Mouse (Mus musculus): ENCODE data around the gene Mlst8. TPM values are rescaled to one million over a fixed set of nuclear protein-coding genes. Genes with fewer than 3 reads are reported as not detected.

Mlst8 gene
- 26.2 and 29.7 TPM in 2 replicates for polyA plus RNA-seq (2014; fragmentation: Nextera tagmentation; extraction: Ambion mirVana)

- DNase-seq (ENCODE audit: low spot score): peak; percentile 97
- peaks cover 4% of the 10 kb centered on the region for H3K4me1 ChIP-seq (ENCODE audit: control insufficient read depth, insufficient read depth, low read length)
- no peaks in the 10 kb centered on the region for H3K27me3 ChIP-seq (ENCODE audit: control insufficient read depth, insufficient read depth, low read length)
- peak within 1 kb of the TSS; percentile 94 for H3K27ac ChIP-seq (ENCODE audit: low read depth, low read length)
- peak; percentile 87 for ATAC-seq (ENCODE audit: insufficient read depth, low FRiP score, low TSS enrichment)
- H3K36me3 ChIP-seq (ENCODE audit: control insufficient read depth, insufficient read depth, low read length): peaks cover 14% of the 10 kb centered on the region
- H3K9ac ChIP-seq (ENCODE audit: low read length): peak within 1 kb of the TSS; percentile 89
- H3K4me2 ChIP-seq (ENCODE audit: low read depth): peak within 1 kb of the TSS; percentile 51
- H3K4me3 ChIP-seq (ENCODE audit: low read depth, low read length): peak within 1 kb of the TSS; percentile 81
- H3K9me3 ChIP-seq (ENCODE audit: control insufficient read depth, low read length): no peaks in the 10 kb centered on the region
- 0% methylated on average over 48 of the region's 48 CpGs for WGBS
Measured at GRCm38 (mm10) chr17:24478663-24479380, at the start of gene Mlst8. Gene Mlst8 (minus strand): TSS chr17:24479078.

- WGBS: under 1% methylated on average over 8 of the region's 8 CpGs
- DNase-seq (ENCODE audit: low spot score): no peak
- no peaks in the 10 kb centered on the region for H3K9me3 ChIP-seq (ENCODE audit: control insufficient read depth, low read length)
- H3K4me3 ChIP-seq (ENCODE audit: low read depth, low read length): peak overlapping the region; percentile 84
- peaks cover 6% of the 10 kb centered on the region; the same call in 1 of the 2 replicates for H3K36me3 ChIP-seq (ENCODE audit: control insufficient read depth, insufficient read depth, low read length)
- no peak for ATAC-seq (ENCODE audit: insufficient read depth, low FRiP score, low TSS enrichment)
- 0 out of 2 replicates have a peak overlapping the region, but pooled peaks have one; percentile 46 for H3K27ac ChIP-seq (ENCODE audit: low read depth, low read length)
- H3K4me2 ChIP-seq (ENCODE audit: low read depth): peak overlapping the region; percentile 82
- no peaks in the 10 kb centered on the region for H3K27me3 ChIP-seq (ENCODE audit: control insufficient read depth, insufficient read depth, low read length)
- H3K9ac ChIP-seq (ENCODE audit: low read length): peak overlapping the region; percentile 52
- H3K4me1 ChIP-seq (ENCODE audit: control insufficient read depth, insufficient read depth, low read length): peaks cover 34% of the 10 kb centered on the region
Measured at GRCm38 (mm10) chr17:24528560-24528918, 49.7 kb upstream of the Mlst8 start.

- DNase-seq (ENCODE audit: low spot score) (peak; percentile 92), ATAC-seq (ENCODE audit: insufficient read depth, low FRiP score, low TSS enrichment) (peak; percentile 96)
- peaks cover 6% of the 10 kb centered on the region; the same call in 1 of the 2 replicates for H3K36me3 ChIP-seq (ENCODE audit: control insufficient read depth, insufficient read depth, low read length)
- H3K9me3 ChIP-seq (ENCODE audit: control insufficient read depth, low read length): no peaks in the 10 kb centered on the region
- under 1% methylated on average over 40 of the region's 40 CpGs for WGBS
- peak within 1 kb of the TSS; percentile 84 for H3K4me3 ChIP-seq (ENCODE audit: low read depth, low read length)
- H3K27ac ChIP-seq (ENCODE audit: low read depth, low read length): 0 out of 2 replicates have a peak within 1 kb of the TSS, but pooled peaks have one; percentile 46
- peak within 1 kb of the TSS; percentile 82 for H3K4me2 ChIP-seq (ENCODE audit: low read depth)
- H3K4me1 ChIP-seq (ENCODE audit: control insufficient read depth, insufficient read depth, low read length): peaks cover 28% of the 10 kb centered on the region
- H3K9ac ChIP-seq (ENCODE audit: low read length): peak within 1 kb of the TSS; percentile 83
- no peaks in the 10 kb centered on the region for H3K27me3 ChIP-seq (ENCODE audit: control insufficient read depth, insufficient read depth, low read length)
Measured at GRCm38 (mm10) chr17:24527723-24528559, 49.1 kb upstream of the Mlst8 start, which contains the start of gene Traf7. Gene Traf7 (minus strand): TSS chr17:24527938.

- peaks cover 28% of the 10 kb centered on the region for H3K4me1 ChIP-seq (ENCODE audit: control insufficient read depth, insufficient read depth, low read length)
Measured at GRCm38 (mm10) chr17:24527315-24527714, 48.4 kb upstream of the Mlst8 start.

GRCm38 (mm10) chr17:24524734-24525133 is 45.9 kb upstream of the Mlst8 start:
- ATAC-seq (ENCODE audit: insufficient read depth, low FRiP score, low TSS enrichment): no peak
- Histone ChIP-seq H3K9me3 (ENCODE audit: control insufficient read depth, low read length) (no peaks in the 10 kb centered on the region), H3K27me3 (ENCODE audit: control insufficient read depth, insufficient read depth, low read length) (no peaks in the 10 kb centered on the region), H3K4me1 (ENCODE audit: control insufficient read depth, insufficient read depth, low read length) (peaks cover 17% of the 10 kb centered on the region), H3K4me2 (ENCODE audit: low read depth) (no peak overlapping the region), H3K36me3 (ENCODE audit: control insufficient read depth, insufficient read depth, low read length) (0 out of 2 replicates have a peak, but pooled peaks cover under 1% of the 10 kb centered on the region), H3K9ac (ENCODE audit: low read length) (no peak overlapping the region), H3K4me3 (ENCODE audit: low read depth, low read length) (no peak overlapping the region), H3K27ac (ENCODE audit: low read depth, low read length) (no peak overlapping the region)
- no peak for DNase-seq (ENCODE audit: low spot score)
- WGBS: 90% methylated on average over 2 of the region's 2 CpGs

More at GRCm38 (mm10) chr17:24527315-24527714, 48.4 kb upstream of the Mlst8 start:
- Histone ChIP-seq H3K27me3 (ENCODE audit: control insufficient read depth, insufficient read depth, low read length) (no peaks in the 10 kb centered on the region), H3K4me3 (ENCODE audit: low read depth, low read length) (peak overlapping the region; percentile 84), H3K4me2 (ENCODE audit: low read depth) (peak overlapping the region; percentile 65), H3K9ac (ENCODE audit: low read length) (peak overlapping the region; percentile 83), H3K9me3 (ENCODE audit: control insufficient read depth, low read length) (no peaks in the 10 kb centered on the region), H3K27ac (ENCODE audit: low read depth, low read length) (0 out of 2 replicates have a peak overlapping the region, but pooled peaks have one; percentile 14), H3K36me3 (ENCODE audit: control insufficient read depth, insufficient read depth, low read length) (peaks cover 6% of the 10 kb centered on the region; the same call in 1 of the 2 replicates)
- WGBS: under 1% methylated on average over 19 of the region's 19 CpGs
- DNase-seq (ENCODE audit: low spot score): no peak
- ATAC-seq (ENCODE audit: insufficient read depth, low FRiP score, low TSS enrichment): no peak

- no peaks in the 10 kb centered on the region for H3K4me1 ChIP-seq (ENCODE audit: control insufficient read depth, insufficient read depth, low read length)
- 87% methylated on average over 4 of the region's 4 CpGs for WGBS
- H3K36me3 ChIP-seq (ENCODE audit: control insufficient read depth, insufficient read depth, low read length): peaks cover 15% of the 10 kb centered on the region
- no peaks in the 10 kb centered on the region for H3K27me3 ChIP-seq (ENCODE audit: control insufficient read depth, insufficient read depth, low read length)
- DNase-seq (ENCODE audit: low spot score): no peak
- no peak overlapping the region for H3K27ac ChIP-seq (ENCODE audit: low read depth, low read length)
- no peaks in the 10 kb centered on the region for H3K9me3 ChIP-seq (ENCODE audit: control insufficient read depth, low read length)
- no peak overlapping the region for H3K4me3 ChIP-seq (ENCODE audit: low read depth, low read length)
- no peak for ATAC-seq (ENCODE audit: insufficient read depth, low FRiP score, low TSS enrichment)
- no peak overlapping the region for H3K9ac ChIP-seq (ENCODE audit: low read length)
- no peak overlapping the region for H3K4me2 ChIP-seq (ENCODE audit: low read depth)
Measured at GRCm38 (mm10) chr17:24520450-24520849, 41.6 kb upstream of the Mlst8 start.

GRCm38 (mm10) chr17:24514270-24515257 is 35.7 kb upstream of the Mlst8 start:
- DNase-seq (ENCODE audit: low spot score) (no peak), ATAC-seq (ENCODE audit: insufficient read depth, low FRiP score, low TSS enrichment) (no peak)
- Histone ChIP-seq H3K4me2 (ENCODE audit: low read depth) (no peak overlapping the region), H3K27ac (ENCODE audit: low read depth, low read length) (no peak overlapping the region), H3K9me3 (ENCODE audit: control insufficient read depth, low read length) (no peaks in the 10 kb centered on the region), H3K4me1 (ENCODE audit: control insufficient read depth, insufficient read depth, low read length) (no peaks in the 10 kb centered on the region), H3K36me3 (ENCODE audit: control insufficient read depth, insufficient read depth, low read length) (peaks cover 24% of the 10 kb centered on the region), H3K4me3 (ENCODE audit: low read depth, low read length) (no peak overlapping the region), H3K27me3 (ENCODE audit: control insufficient read depth, insufficient read depth, low read length) (no peaks in the 10 kb centered on the region), H3K9ac (ENCODE audit: low read length) (no peak overlapping the region)
- WGBS: 88% methylated on average over 24 of the region's 24 CpGs

GRCm38 (mm10) chr17:24513609-24514008 is 34.7 kb upstream of the Mlst8 start:
- Histone ChIP-seq H3K4me3 (ENCODE audit: low read depth, low read length) (no peak overlapping the region), H3K4me2 (ENCODE audit: low read depth) (no peak overlapping the region), H3K27ac (ENCODE audit: low read depth, low read length) (no peak overlapping the region), H3K9me3 (ENCODE audit: control insufficient read depth, low read length) (no peaks in the 10 kb centered on the region), H3K9ac (ENCODE audit: low read length) (no peak overlapping the region), H3K27me3 (ENCODE audit: control insufficient read depth, insufficient read depth, low read length) (no peaks in the 10 kb centered on the region), H3K36me3 (ENCODE audit: control insufficient read depth, insufficient read depth, low read length) (peaks cover 23% of the 10 kb centered on the region), H3K4me1 (ENCODE audit: control insufficient read depth, insufficient read depth, low read length) (no peaks in the 10 kb centered on the region)
- DNase-seq (ENCODE audit: low spot score) (peak; percentile 63), ATAC-seq (ENCODE audit: insufficient read depth, low FRiP score, low TSS enrichment) (no peak)
- 61% methylated on average over 5 of the region's 5 CpGs for WGBS
